ENCODE assay signal across 16 mouse cellular contexts in genomic region chr12:40857466-40857865, GRCm38 (mm10).
"Had no signal": no experiment of that assay in that cellular context is flagged by ENCODE, and none has a peak within 500 bp of the region (broad histone marks: within the 10 kb centered on the region; RNA-seq: fewer than 3 reads in every experiment).

No protein-coding gene starts in this region.

- H3K4me2 ChIP-seq: lung, embryonic 15.5 days; midbrain, embryonic 11.5 days; midbrain, embryonic 13.5 days; midbrain, embryonic 15.5 days; neural tube, embryonic 12.5 days had no signal

- H3K4me1 ChIP-seq: lung, embryonic 15.5 days; megakaryocyte, embryonic 14.5 days; midbrain, embryonic 13.5 days; midbrain, embryonic 15.5 days; neural tube, embryonic 12.5 days had no signal

- H3K9ac ChIP-seq: liver, postnatal 0 days; lung, embryonic 15.5 days; midbrain, embryonic 13.5 days; midbrain, embryonic 15.5 days; neural tube, embryonic 12.5 days had no signal

- H3K36me3 ChIP-seq: lung, embryonic 15.5 days; midbrain, embryonic 13.5 days; midbrain, embryonic 15.5 days; neural tube, embryonic 12.5 days had no signal

- H3K27ac ChIP-seq: lung, embryonic 15.5 days; macrophage; midbrain, embryonic 13.5 days; midbrain, embryonic 15.5 days; neural tube, embryonic 12.5 days had no signal

- ATAC-seq: liver, postnatal 0 days; lung, postnatal 0 days; midbrain, embryonic 13.5 days; midbrain, embryonic 15.5 days had no signal

- H3K27me3 ChIP-seq: lung, embryonic 15.5 days; megakaryocyte, embryonic 14.5 days; midbrain, embryonic 13.5 days; midbrain, embryonic 15.5 days; neural tube, embryonic 12.5 days had no signal

- DNase-seq: liver, postnatal 0 days; lung, adult 2 months; lung, postnatal 14 days; lung, postnatal 36 days; right cerebral cortex, postnatal 14 days; thymus, adult 18-20 months; thymus, postnatal 14 days; thymus, postnatal 36 days had no signal

- H3K9me3 ChIP-seq: midbrain, embryonic 13.5 days; midbrain, embryonic 15.5 days; neural tube, embryonic 12.5 days had no signal

- H3K4me3 ChIP-seq: lung, embryonic 15.5 days; megakaryocyte, embryonic 14.5 days; midbrain, embryonic 13.5 days; midbrain, embryonic 15.5 days; neural tube, embryonic 12.5 days had no signal
